Mouse (Mus musculus): ENCODE results near the gene Lmbr1l. TPM values are rescaled to one million over a fixed set of nuclear protein-coding genes. Genes with fewer than 3 reads are reported as not detected.

The Lmbr1l gene
- polyA plus RNA-seq, 1 experiment from 2014 or later, result 3.7 TPM

GRCm38 (mm10) chr15:98871916-98872888 is 45.8 kb downstream of the Lmbr1l start:
- Histone ChIP-seq H3K27ac (peak overlapping the region; percentile 90), H3K4me3 (ENCODE audit: inconsistent target) (peak overlapping the region; percentile 57), H3K79me2 (ENCODE audit: inconsistent target) (peaks cover 45% of the 10 kb centered on the region), H3K36me3 (ENCODE audit: inconsistent target) (no peaks in the 10 kb centered on the region)
- WGBS (ENCODE audit: missing documents), result 3% methylated on average over 47 of the region's 51 CpGs

- 1% methylated on average over 79 of the region's 94 CpGs for whole genome bisulfite sequencing (ENCODE audit: missing documents)
- peaks cover 3% of the 10 kb centered on the region; the same call in 1 of the 2 replicates for H3K36me3 ChIP-seq (ENCODE audit: inconsistent target)
- H3K79me2 ChIP-seq (ENCODE audit: inconsistent target), result peaks cover 54% of the 10 kb centered on the region
- peak within 1 kb of the TSS; percentile 83 for H3K4me3 ChIP-seq (ENCODE audit: inconsistent target)
- peak within 1 kb of the TSS; percentile 90 for H3K27ac ChIP-seq
These were observed 46.7 kb downstream of the Lmbr1l start, which contains the start of gene Kmt2d for GRCm38 (mm10) chr15:98871070-98871915. Kmt2d (minus strand) TSS chr15:98871204.

- H3K27ac ChIP-seq, result peak overlapping the region; percentile 64
- H3K36me3 ChIP-seq (ENCODE audit: inconsistent target), result peaks cover 12% of the 10 kb centered on the region; the same call in 1 of the 2 replicates
- H3K4me3 ChIP-seq (ENCODE audit: inconsistent target), result peak overlapping the region; percentile 83
- under 1% methylated on average over 11 of the region's 16 CpGs for WGBS (ENCODE audit: missing documents)
- H3K79me2 ChIP-seq (ENCODE audit: inconsistent target), result peaks cover 63% of the 10 kb centered on the region
These were observed 47.6 kb downstream of the Lmbr1l start for GRCm38 (mm10) chr15:98870179-98871069.

- Histone ChIP-seq H3K27ac (peak overlapping the region; percentile 64), H3K36me3 (ENCODE audit: inconsistent target) (peaks cover 20% of the 10 kb centered on the region), H3K4me3 (ENCODE audit: inconsistent target) (peak overlapping the region; percentile 83), H3K79me2 (ENCODE audit: inconsistent target) (peaks cover 72% of the 10 kb centered on the region)
- WGBS (ENCODE audit: missing documents), result 9% methylated on average over 8 of the region's 8 CpGs
These were observed 48.5 kb downstream of the Lmbr1l start for GRCm38 (mm10) chr15:98869342-98870178.

GRCm38 (mm10) chr15:98868346-98869063 is 49.5 kb downstream of the Lmbr1l start:
- 53% methylated on average over 11 of the region's 11 CpGs for WGBS (ENCODE audit: missing documents)
- Histone ChIP-seq H3K36me3 (ENCODE audit: inconsistent target) (peaks cover 31% of the 10 kb centered on the region), H3K79me2 (ENCODE audit: inconsistent target) (peaks cover 82% of the 10 kb centered on the region), H3K4me3 (ENCODE audit: inconsistent target) (peak overlapping the region; percentile 83), H3K27ac (peak overlapping the region; percentile 19; the same call in 1 of the 2 replicates)

GRCm38 (mm10) chr15:98867321-98867720 is 50.7 kb downstream of the Lmbr1l start:
- peaks cover 43% of the 10 kb centered on the region for H3K36me3 ChIP-seq (ENCODE audit: inconsistent target)
- peaks cover 94% of the 10 kb centered on the region for H3K79me2 ChIP-seq (ENCODE audit: inconsistent target)
- H3K27ac ChIP-seq, result peak overlapping the region; percentile 24
- H3K4me3 ChIP-seq (ENCODE audit: inconsistent target), result peak overlapping the region; percentile 9; the same call in 1 of the 2 replicates
- WGBS (ENCODE audit: missing documents), result 1% methylated on average over 6 of the region's 6 CpGs

- 94% methylated on average over 5 of the region's 5 CpGs for WGBS (ENCODE audit: missing documents)
- no peak overlapping the region for H3K4me3 ChIP-seq (ENCODE audit: inconsistent target)
- H3K79me2 ChIP-seq (ENCODE audit: inconsistent target), result peaks cover 97% of the 10 kb centered on the region
- no peak overlapping the region for H3K27ac ChIP-seq
- peaks cover 51% of the 10 kb centered on the region for H3K36me3 ChIP-seq (ENCODE audit: inconsistent target)
These were observed 51.5 kb downstream of the Lmbr1l start for GRCm38 (mm10) chr15:98866501-98866900.

GRCm38 (mm10) chr15:98865771-98866170 is 52.3 kb downstream of the Lmbr1l start:
- WGBS (ENCODE audit: missing documents), result over 99% methylated on average over 8 of the region's 8 CpGs
- peaks cover 93% of the 10 kb centered on the region for H3K79me2 ChIP-seq (ENCODE audit: inconsistent target)

GRCm38 (mm10) chr15:98864951-98865350 is 53.1 kb downstream of the Lmbr1l start:
- WGBS (ENCODE audit: missing documents), result 95% methylated on average over 6 of the region's 6 CpGs
- Histone ChIP-seq H3K27ac (no peak overlapping the region), H3K36me3 (ENCODE audit: inconsistent target) (peaks cover 66% of the 10 kb centered on the region), H3K79me2 (ENCODE audit: inconsistent target) (peaks cover 84% of the 10 kb centered on the region), H3K4me3 (ENCODE audit: inconsistent target) (no peak overlapping the region)

More at GRCm38 (mm10) chr15:98865771-98866170, 52.3 kb downstream of the Lmbr1l start:
- peaks cover 58% of the 10 kb centered on the region for H3K36me3 ChIP-seq (ENCODE audit: inconsistent target)
- H3K27ac ChIP-seq, result no peak overlapping the region
- H3K4me3 ChIP-seq (ENCODE audit: inconsistent target), result no peak overlapping the region

- no peak overlapping the region for H3K4me3 ChIP-seq (ENCODE audit: inconsistent target)
- H3K36me3 ChIP-seq (ENCODE audit: inconsistent target), result peaks cover 81% of the 10 kb centered on the region
- H3K27ac ChIP-seq, result no peak overlapping the region
- peaks cover 70% of the 10 kb centered on the region for H3K79me2 ChIP-seq (ENCODE audit: inconsistent target)
- WGBS (ENCODE audit: missing documents), result 95% methylated on average over 12 of the region's 12 CpGs
These were observed 54.5 kb downstream of the Lmbr1l start for GRCm38 (mm10) chr15:98863451-98863958.

- Histone ChIP-seq H3K36me3 (ENCODE audit: inconsistent target) (peaks cover 97% of the 10 kb centered on the region), H3K79me2 (ENCODE audit: inconsistent target) (peaks cover 54% of the 10 kb centered on the region), H3K4me3 (ENCODE audit: inconsistent target) (no peak overlapping the region), H3K27ac (no peak overlapping the region)
- 95% methylated on average over 15 of the region's 21 CpGs for WGBS (ENCODE audit: missing documents)
These were observed 56.2 kb downstream of the Lmbr1l start for GRCm38 (mm10) chr15:98861701-98862410.

- 97% methylated on average over 17 of the region's 18 CpGs for WGBS (ENCODE audit: missing documents)
- Histone ChIP-seq H3K79me2 (ENCODE audit: inconsistent target) (peaks cover 44% of the 10 kb centered on the region), H3K4me3 (ENCODE audit: inconsistent target) (no peak overlapping the region), H3K27ac (no peak overlapping the region), H3K36me3 (ENCODE audit: inconsistent target) (peaks cover 98% of the 10 kb centered on the region)
These were observed 57.1 kb downstream of the Lmbr1l start for GRCm38 (mm10) chr15:98860921-98861320.

Measured in macrophage (primary cell).